Mouse (Mus musculus) forebrain, postnatal 0 days (tissue): Measurements from ENCODE around the gene Hoxd12. TPM values are rescaled to one million over a fixed set of nuclear protein-coding genes. Genes with fewer than 3 reads are reported as not detected.

Source experiments
- ATAC-seq: fragments of 200-750 bp; cut with Nextera tagmentation; 2 replicates; pipeline ENCODE4 v1.8.0; 2017; ENCODE audit warnings: mild to moderate bottlenecking, moderate library complexity
- DNase-seq: peaks from one replicate; pipeline ENCODE4 v3.0.0-alpha.2; 2015
- H3K27ac ChIP-seq: fragments of 300-500 bp; sonication (generic); 2 replicates; pipeline ENCODE4 v1.5.1; 2014; ENCODE audit warnings: low read depth, mild to moderate bottlenecking, antibody characterized with exemption, low read length, moderate library complexity, mixed read lengths
- H3K27me3 ChIP-seq: fragments of 300-500 bp; sonication (generic); 2 replicates; pipeline ENCODE4 v1.6.1; 2014; ENCODE audit warnings: mild to moderate bottlenecking, low read length, mixed read lengths; ENCODE audit not compliant: insufficient read depth
- H3K36me3 ChIP-seq: fragments of 300-500 bp; sonication (generic); 2 replicates; pipeline ENCODE4 v1.6.1; 2014; ENCODE audit warnings: mild to moderate bottlenecking, moderate library complexity; ENCODE audit not compliant: insufficient read depth
- H3K4me1 ChIP-seq: fragments of 300-500 bp; sonication (generic); 2 replicates; pipeline ENCODE4 v1.6.1; 2014; ENCODE audit warnings: antibody characterized with exemption; ENCODE audit not compliant: insufficient read depth
- H3K4me2 ChIP-seq: fragments of 300-500 bp; sonication (generic); 2 replicates; pipeline ENCODE4 v1.6.1; 2014; ENCODE audit warnings: low read depth, mild to moderate bottlenecking, moderate library complexity
- H3K4me3 ChIP-seq: fragments of 300-500 bp; sonication (generic); 2 replicates; pipeline ENCODE4 v1.5.1; 2014; ENCODE audit warnings: low read depth, low read length, mixed read lengths
- H3K9ac ChIP-seq: fragments of 300-500 bp; sonication (generic); 2 replicates; pipeline ENCODE4 v1.6.1; 2014; ENCODE audit warnings: mild to moderate bottlenecking
- H3K9me3 ChIP-seq: fragments of 300-500 bp; sonication (generic); 2 replicates; pipeline ENCODE4 v1.6.1; 2016; ENCODE audit warnings: low read length
- CTCF ChIP-seq: sonication (generic); IDR thresholded peaks from 2 replicates; pipeline ENCODE4 v1.5.1; 2016; ENCODE audit warnings: antibody characterized with exemption, control low read depth, low read depth
- WGBS: fragments of 180-500 bp; shearing (Covaris S2); extraction: QIAGEN DNeasy Blood & Tissue Kit; methylation state at CpG from one replicate; pipeline ENCODE4 v1.1.7; 2014; 5-methylcytosine and 5-hydroxymethylcytosine counted together
- polyA plus RNA-seq: library from polyadenylated mRNA; unstranded; fragments of >200 nt; fragmentation: Nextera tagmentation; extraction: Ambion mirVana; gene quantifications from 2 replicates; pipeline ENCODE4 v1.2.1, GENCODE M21; 2015
- total RNA-seq: library from RNA; depleted of rRNA; stranded (reverse); fragments of >200 nt; gene quantifications from 2 replicates; pipeline ENCODE4 v1.2.3, GENCODE M21; 2014

The Hoxd12 gene
- total and polyA plus RNA-seq, 2 experiments from 2014 or later, result not detected

DNA sequence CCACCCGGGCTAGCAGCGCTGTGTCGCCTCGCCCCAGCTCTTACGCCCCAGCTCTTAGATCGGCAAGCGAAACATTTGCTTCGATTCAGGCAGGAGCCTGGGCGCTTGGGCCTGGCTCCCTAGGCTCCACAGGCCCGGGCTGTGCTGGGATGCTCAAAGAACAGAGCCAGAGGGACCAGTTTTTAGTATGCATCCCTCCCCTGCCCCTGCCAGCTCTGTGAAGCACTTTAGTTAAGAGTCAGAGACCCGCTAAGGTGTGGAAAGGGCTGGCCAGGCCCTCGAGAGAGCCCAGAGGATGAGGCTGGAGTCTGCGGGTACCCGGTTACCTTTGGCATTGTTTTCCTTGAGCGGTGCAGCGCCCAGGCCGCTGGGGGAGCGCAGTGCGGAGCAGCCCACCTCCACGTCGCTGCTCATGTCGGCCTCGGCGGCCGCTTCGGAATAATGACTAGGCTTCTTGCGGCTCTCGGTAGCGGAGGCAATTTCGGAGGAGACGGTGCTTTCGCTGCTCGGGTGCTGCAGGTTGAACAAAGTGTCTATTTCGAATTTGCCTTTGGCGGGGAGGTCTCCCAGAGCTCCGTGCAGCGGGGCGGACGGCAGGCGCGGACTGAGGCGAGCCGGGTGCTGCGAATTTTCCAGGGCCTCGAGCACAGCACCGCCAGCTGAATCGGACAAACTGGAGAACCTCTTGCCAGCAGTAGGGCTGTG is 16.0 kb upstream of the Hoxd12 start:
- H3K36me3 ChIP-seq, result no peaks in the 10 kb centered on the region
- under 1% methylated on average over 47 of the region's 47 CpGs for WGBS
- H3K9me3 ChIP-seq, result no peaks in the 10 kb centered on the region
- ATAC-seq (no peak), DNase-seq (peak; percentile 52)
- H3K27me3 ChIP-seq, result peaks cover 77% of the 10 kb centered on the region
- H3K4me3 ChIP-seq, result no peak overlapping the region
- H3K4me1 ChIP-seq, result no peaks in the 10 kb centered on the region
- no peak overlapping the region for H3K27ac ChIP-seq
- H3K9ac ChIP-seq, result no peak overlapping the region
- no peak for TF ChIP-seq CTCF
- H3K4me2 ChIP-seq, result no peak overlapping the region

GRCm38 (mm10) chr2:74659507-74660005 is 15.3 kb upstream of the Hoxd12 start, which contains the start of gene Evx2:
Gene Evx2, minus strand, starts transcription at chr2:74659557.
- H3K4me1 ChIP-seq, result no peaks in the 10 kb centered on the region
- TF ChIP-seq CTCF, result no peak
- no peak within 1 kb of the TSS for H3K27ac ChIP-seq
- DNase-seq, result no peak
- H3K4me2 ChIP-seq, result no peak within 1 kb of the TSS
- H3K36me3 ChIP-seq, result no peaks in the 10 kb centered on the region
- 2% methylated on average over 28 of the region's 28 CpGs for WGBS
- no peak within 1 kb of the TSS for H3K9ac ChIP-seq
- H3K9me3 ChIP-seq, result no peaks in the 10 kb centered on the region
- no peak for ATAC-seq
- peaks cover 77% of the 10 kb centered on the region for H3K27me3 ChIP-seq
- no peak within 1 kb of the TSS for H3K4me3 ChIP-seq

DNA sequence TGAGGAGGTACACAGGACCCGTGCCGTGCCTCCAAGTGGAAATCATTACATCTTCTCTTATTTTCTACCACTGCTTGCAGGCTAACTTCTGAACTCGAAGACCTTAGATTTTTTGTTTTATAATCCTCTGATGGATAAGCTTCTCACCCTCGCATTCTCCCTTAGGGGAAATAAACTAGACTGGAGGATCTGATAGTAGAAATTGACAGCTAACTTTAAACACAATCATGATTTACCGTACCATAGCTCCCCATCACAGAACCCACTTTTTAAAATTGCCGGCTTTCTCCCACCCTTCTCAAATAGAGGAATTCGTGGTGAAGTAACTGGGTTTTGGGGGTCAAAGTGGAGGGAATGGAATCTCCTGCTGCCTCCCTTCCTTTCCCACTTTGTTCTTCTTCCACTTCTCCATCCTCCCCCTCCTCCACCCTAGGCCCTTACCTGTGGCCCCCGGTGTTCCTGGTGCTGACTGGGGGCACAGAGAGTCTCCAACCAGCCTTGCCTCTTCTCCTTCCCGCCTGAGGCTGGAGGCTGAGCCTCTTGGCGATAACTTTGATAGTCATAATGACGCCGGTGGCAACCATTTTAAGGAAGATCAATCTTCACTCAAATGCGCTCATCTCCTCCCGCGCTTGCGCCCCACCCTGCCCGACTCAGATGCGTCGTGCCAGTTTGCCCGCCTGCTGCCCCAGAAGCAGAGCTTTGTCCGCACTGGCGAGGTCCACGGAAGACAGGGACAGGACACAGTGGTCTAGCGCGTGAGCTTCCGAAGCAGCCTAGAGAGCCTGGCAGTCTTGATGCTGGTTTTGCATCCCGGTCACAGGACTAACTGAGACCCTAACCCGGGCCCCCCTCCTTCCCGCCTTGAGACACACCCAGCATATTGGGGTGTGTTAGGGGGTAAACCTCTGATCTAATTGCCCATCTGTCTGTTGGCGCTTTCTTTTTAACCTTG is 14.1 kb upstream of the Hoxd12 start:
- ATAC-seq (no peak), DNase-seq (peak; percentile 37)

DNA sequence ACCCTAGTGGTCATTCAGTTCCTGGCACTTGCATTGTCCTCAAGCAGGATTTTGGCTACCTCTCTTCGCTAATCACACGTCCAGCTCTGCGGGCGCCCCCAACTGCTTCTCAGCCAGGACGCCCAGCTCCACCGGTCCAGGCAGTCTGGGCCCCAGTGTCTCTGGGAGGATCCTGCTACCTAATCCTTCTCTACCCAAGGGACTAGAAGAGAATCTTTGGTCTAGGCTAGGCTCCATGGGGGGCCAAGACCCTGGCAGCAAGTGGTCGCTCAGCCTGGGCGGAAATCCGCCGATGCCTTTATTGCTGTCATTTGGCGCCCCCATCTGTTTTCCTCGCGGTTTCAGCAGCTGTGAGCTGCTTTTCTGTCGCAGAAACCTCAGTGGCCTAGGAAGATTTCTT is 13.1 kb upstream of the Hoxd12 start:
- WGBS, result under 1% methylated on average over 14 of the region's 14 CpGs
- H3K4me1 ChIP-seq, result no peaks in the 10 kb centered on the region
- H3K4me2 ChIP-seq, result peak overlapping the region; percentile 28; the same call in 1 of the 2 replicates
- TF ChIP-seq CTCF, result peak; percentile 74
- DNase-seq, result peak; percentile 86
- H3K36me3 ChIP-seq, result no peaks in the 10 kb centered on the region
- peak; percentile 47; the same call in 1 of the 2 replicates for ATAC-seq
- peaks cover 85% of the 10 kb centered on the region for H3K27me3 ChIP-seq
- H3K9me3 ChIP-seq, result no peaks in the 10 kb centered on the region
- H3K4me3 ChIP-seq, result no peak overlapping the region
- H3K9ac ChIP-seq, result no peak overlapping the region
- H3K27ac ChIP-seq, result no peak overlapping the region

More for the DNA sequence above, 14.1 kb upstream of the Hoxd12 start:
- H3K36me3 ChIP-seq, result no peaks in the 10 kb centered on the region
- no peak overlapping the region for H3K4me3 ChIP-seq
- no peaks in the 10 kb centered on the region for H3K9me3 ChIP-seq
- no peak overlapping the region for H3K27ac ChIP-seq
- WGBS, result 3% methylated on average over 30 of the region's 30 CpGs
- no peak for TF ChIP-seq CTCF
- no peak overlapping the region for H3K4me2 ChIP-seq
- H3K27me3 ChIP-seq, result peaks cover 77% of the 10 kb centered on the region
- H3K4me1 ChIP-seq, result no peaks in the 10 kb centered on the region
- no peak overlapping the region for H3K9ac ChIP-seq

GRCm38 (mm10) chr2:74663291-74663925 is 11.4 kb upstream of the Hoxd12 start:
- WGBS, result 3% methylated on average over 18 of the region's 18 CpGs
- TF ChIP-seq CTCF, result peak; percentile 85
- no peak overlapping the region for H3K4me2 ChIP-seq
- H3K27me3 ChIP-seq, result peaks cover 92% of the 10 kb centered on the region
- H3K36me3 ChIP-seq, result no peaks in the 10 kb centered on the region
- DNase-seq (peak; percentile 82), ATAC-seq (peak; percentile 73; the same call in 1 of the 2 replicates)
- H3K27ac ChIP-seq, result no peak overlapping the region
- no peak overlapping the region for H3K9ac ChIP-seq
- no peaks in the 10 kb centered on the region for H3K9me3 ChIP-seq
- no peak overlapping the region for H3K4me3 ChIP-seq
- no peaks in the 10 kb centered on the region for H3K4me1 ChIP-seq

DNA sequence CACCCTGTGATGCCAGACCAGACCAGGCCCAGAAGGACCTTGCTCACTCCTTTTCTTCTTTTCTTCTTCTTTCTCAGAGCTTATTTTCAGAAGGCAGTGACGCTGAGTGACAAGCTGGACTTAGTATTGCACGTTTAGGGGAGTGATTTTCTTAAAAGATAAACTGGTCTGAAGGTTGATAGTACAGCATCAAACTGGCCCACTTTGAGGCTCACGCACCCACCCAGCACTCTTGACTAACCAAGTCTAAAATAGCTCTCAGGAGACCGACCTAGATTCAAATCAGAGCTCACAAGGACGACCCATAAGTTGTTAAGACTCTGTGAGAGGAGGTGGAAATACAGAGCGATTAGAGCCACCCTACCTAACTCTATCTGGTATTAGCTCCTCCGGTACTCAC is 8.4 kb upstream of the Hoxd12 start:
- ATAC-seq, result no peak
- Histone ChIP-seq H3K27ac (no peak overlapping the region), H3K9ac (no peak overlapping the region), H3K9me3 (no peaks in the 10 kb centered on the region), H3K27me3 (peaks cover 95% of the 10 kb centered on the region), H3K4me3 (no peak overlapping the region), H3K4me1 (no peaks in the 10 kb centered on the region), H3K36me3 (no peaks in the 10 kb centered on the region), H3K4me2 (no peak overlapping the region)
- DNase-seq, result no peak
- 3% methylated on average over 7 of the region's 7 CpGs for WGBS
- TF ChIP-seq CTCF, result no peak
